Mouse (Mus musculus) heart, adult 2 months (tissue): Measurements from ENCODE around the gene Mybpc3.

ENCODE experiments used
- CTCF ChIP-seq: fragments of 200-600 bp; IDR thresholded peaks from 2 replicates; pipeline ENCODE4 v1.8.1; 2022; ENCODE audit warnings: antibody characterized with exemption, mild to moderate bottlenecking, moderate library complexity
- EP300 ChIP-seq: fragments of 200-500 bp; IDR thresholded peaks from 2 replicates; pipeline ENCODE4 v1.6.1; 2011; ENCODE audit warnings: low read depth, low read length, control low read depth; ENCODE audit not compliant: insufficient read depth
- POLR2A ChIP-seq: fragments of 200-500 bp; IDR thresholded peaks from 2 replicates; pipeline ENCODE4 v1.6.1; 2011; ENCODE audit warnings: mild to moderate bottlenecking, low read depth, low read length, control low read depth; ENCODE audit not compliant: insufficient read depth

- TF ChIP-seq POLR2A (no peak), CTCF (no peak), EP300 (no peak)
Measured at GRCm38 (mm10) chr2:91088987-91089386, 29.0 kb upstream of the Mybpc3 start.
